Mouse (Mus musculus): ENCODE data around the gene Npy. TPM values are rescaled to one million over a fixed set of nuclear protein-coding genes. Genes with fewer than 3 reads are reported as not detected.
A peak's percentile ranks its signal among the peaks of the same experiment; 100 is the strongest.

The Npy gene
- polyA plus RNA-seq (2015; fragmentation: Nextera tagmentation; extraction: Ambion mirVana) = 2.3 and 4.2 TPM in 2 replicates

GRCm38 (mm10) chr6:49821961-49822870 is at the start of gene Npy:
Npy (plus strand) TSS chr6:49822710.
- Histone ChIP-seq H3K27ac (replicated peaks) (no peak within 1 kb of the TSS), H3K36me3 (no peaks in the 10 kb centered on the region), H3K9ac (peak within 1 kb of the TSS; percentile 73), H3K4me2 (peak within 1 kb of the TSS; percentile 95), H3K4me3 (peak within 1 kb of the TSS; percentile 61), H3K27me3 (replicated peaks) (peaks cover 86% of the 10 kb centered on the region), H3K4me1 (peaks cover 14% of the 10 kb centered on the region), H3K9me3 (no peaks in the 10 kb centered on the region)
- no peak for ATAC-seq (ENCODE audit: extremely low read depth, insufficient number of reproducible peaks, low FRiP score, low TSS enrichment)
- WGBS = under 1% methylated on average over 65 of the region's 66 CpGs

GRCm38 (mm10) chr6:49775006-49775405 is 47.5 kb upstream of the Npy start:
- 54% methylated on average over 8 of the region's 8 CpGs for WGBS
- no peaks in the 10 kb centered on the region for H3K4me1 ChIP-seq
- H3K36me3 ChIP-seq = no peaks in the 10 kb centered on the region
- no peak overlapping the region for H3K9ac ChIP-seq
- no peaks in the 10 kb centered on the region for H3K9me3 ChIP-seq
- H3K4me3 ChIP-seq = no peak overlapping the region
- no peak overlapping the region for H3K27ac ChIP-seq (replicated peaks)
- no peak for ATAC-seq (ENCODE audit: extremely low read depth, insufficient number of reproducible peaks, low FRiP score, low TSS enrichment)
- H3K27me3 ChIP-seq (replicated peaks) = no peaks in the 10 kb centered on the region
- H3K4me2 ChIP-seq = no peak overlapping the region

DNA sequence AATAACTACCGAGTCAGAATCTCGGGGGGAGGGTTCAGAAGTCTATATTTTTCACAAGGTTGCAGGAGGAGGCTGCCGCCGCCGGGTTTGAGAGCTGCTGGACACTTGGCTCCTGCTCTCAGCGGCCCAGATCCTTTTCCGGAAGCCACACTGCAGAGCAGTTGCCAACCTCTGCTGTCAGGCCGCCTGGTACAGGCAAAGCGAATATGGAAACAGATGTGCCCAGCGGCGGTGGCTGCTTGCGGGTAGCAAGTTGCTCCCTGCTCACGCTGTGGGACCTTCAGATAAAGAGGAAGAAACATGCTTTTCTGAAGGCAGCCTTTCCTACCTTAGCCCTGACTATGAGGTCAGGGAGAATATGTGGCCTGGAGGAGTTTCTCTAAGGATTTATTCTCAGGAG is 44.4 kb upstream of the Npy start:
- Histone ChIP-seq H3K27me3 (replicated peaks) (no peaks in the 10 kb centered on the region), H3K4me3 (no peak overlapping the region), H3K36me3 (no peaks in the 10 kb centered on the region), H3K9ac (no peak overlapping the region), H3K27ac (replicated peaks) (no peak overlapping the region), H3K9me3 (no peaks in the 10 kb centered on the region), H3K4me1 (no peaks in the 10 kb centered on the region), H3K4me2 (no peak overlapping the region)
- ATAC-seq (ENCODE audit: extremely low read depth, insufficient number of reproducible peaks, low FRiP score, low TSS enrichment) = no peak
- 62% methylated on average over 13 of the region's 13 CpGs for WGBS

GRCm38 (mm10) chr6:49778729-49779128 is 43.8 kb upstream of the Npy start:
- H3K9me3 ChIP-seq = no peaks in the 10 kb centered on the region
- no peak overlapping the region for H3K4me2 ChIP-seq
- no peak overlapping the region for H3K9ac ChIP-seq
- H3K4me1 ChIP-seq = no peaks in the 10 kb centered on the region
- no peak for ATAC-seq (ENCODE audit: extremely low read depth, insufficient number of reproducible peaks, low FRiP score, low TSS enrichment)
- H3K36me3 ChIP-seq = no peaks in the 10 kb centered on the region
- 87% methylated on average over 9 of the region's 9 CpGs for WGBS
- no peaks in the 10 kb centered on the region for H3K27me3 ChIP-seq (replicated peaks)
- no peak overlapping the region for H3K27ac ChIP-seq (replicated peaks)
- no peak overlapping the region for H3K4me3 ChIP-seq

- no peaks in the 10 kb centered on the region for H3K4me1 ChIP-seq
- H3K27ac ChIP-seq (replicated peaks) = no peak overlapping the region
- H3K9ac ChIP-seq = no peak overlapping the region
- 51% methylated on average over 7 of the region's 7 CpGs for whole genome bisulfite sequencing
- H3K9me3 ChIP-seq = no peaks in the 10 kb centered on the region
- H3K27me3 ChIP-seq (replicated peaks) = no peaks in the 10 kb centered on the region
- H3K4me2 ChIP-seq = no peak overlapping the region
- H3K4me3 ChIP-seq = no peak overlapping the region
- no peak for ATAC-seq (ENCODE audit: extremely low read depth, insufficient number of reproducible peaks, low FRiP score, low TSS enrichment)
- no peaks in the 10 kb centered on the region for H3K36me3 ChIP-seq
Measured at GRCm38 (mm10) chr6:49779606-49780005, 42.9 kb upstream of the Npy start.

GRCm38 (mm10) chr6:49780846-49781400 is 41.6 kb upstream of the Npy start:
- Histone ChIP-seq H3K4me3 (no peak overlapping the region), H3K4me2 (no peak overlapping the region), H3K27ac (replicated peaks) (no peak overlapping the region), H3K9me3 (no peaks in the 10 kb centered on the region), H3K9ac (no peak overlapping the region), H3K4me1 (no peaks in the 10 kb centered on the region), H3K27me3 (replicated peaks) (no peaks in the 10 kb centered on the region), H3K36me3 (no peaks in the 10 kb centered on the region)
- ATAC-seq (ENCODE audit: extremely low read depth, insufficient number of reproducible peaks, low FRiP score, low TSS enrichment) = no peak
- 72% methylated on average over 9 of the region's 9 CpGs for WGBS

GRCm38 (mm10) chr6:49781852-49782251 is 40.7 kb upstream of the Npy start:
- Histone ChIP-seq H3K36me3 (no peaks in the 10 kb centered on the region), H3K27ac (replicated peaks) (no peak overlapping the region), H3K4me2 (no peak overlapping the region), H3K4me3 (no peak overlapping the region), H3K27me3 (replicated peaks) (no peaks in the 10 kb centered on the region), H3K4me1 (no peaks in the 10 kb centered on the region), H3K9me3 (no peaks in the 10 kb centered on the region), H3K9ac (no peak overlapping the region)
- WGBS = 78% methylated on average over 5 of the region's 5 CpGs
- no peak for ATAC-seq (ENCODE audit: extremely low read depth, insufficient number of reproducible peaks, low FRiP score, low TSS enrichment)

- WGBS = 75% methylated on average over 7 of the region's 7 CpGs
Measured at GRCm38 (mm10) chr6:49782679-49783078, 39.8 kb upstream of the Npy start.

GRCm38 (mm10) chr6:49792524-49792923 is 30.0 kb upstream of the Npy start:
- Histone ChIP-seq H3K4me1 (peaks cover 8% of the 10 kb centered on the region), H3K27ac (replicated peaks) (no peak overlapping the region), H3K4me2 (no peak overlapping the region), H3K9ac (no peak overlapping the region), H3K9me3 (no peaks in the 10 kb centered on the region), H3K36me3 (no peaks in the 10 kb centered on the region), H3K27me3 (replicated peaks) (no peaks in the 10 kb centered on the region), H3K4me3 (no peak overlapping the region)
- 80% methylated on average over 12 of the region's 12 CpGs for WGBS
- ATAC-seq (ENCODE audit: extremely low read depth, insufficient number of reproducible peaks, low FRiP score, low TSS enrichment) = no peak

More at GRCm38 (mm10) chr6:49782679-49783078, 39.8 kb upstream of the Npy start:
- H3K9ac ChIP-seq = no peak overlapping the region
- H3K4me2 ChIP-seq = no peak overlapping the region
- H3K27ac ChIP-seq (replicated peaks) = no peak overlapping the region
- H3K4me3 ChIP-seq = no peak overlapping the region
- ATAC-seq (ENCODE audit: extremely low read depth, insufficient number of reproducible peaks, low FRiP score, low TSS enrichment) = no peak
- no peaks in the 10 kb centered on the region for H3K9me3 ChIP-seq
- H3K27me3 ChIP-seq (replicated peaks) = no peaks in the 10 kb centered on the region
- H3K36me3 ChIP-seq = no peaks in the 10 kb centered on the region
- no peaks in the 10 kb centered on the region for H3K4me1 ChIP-seq

DNA sequence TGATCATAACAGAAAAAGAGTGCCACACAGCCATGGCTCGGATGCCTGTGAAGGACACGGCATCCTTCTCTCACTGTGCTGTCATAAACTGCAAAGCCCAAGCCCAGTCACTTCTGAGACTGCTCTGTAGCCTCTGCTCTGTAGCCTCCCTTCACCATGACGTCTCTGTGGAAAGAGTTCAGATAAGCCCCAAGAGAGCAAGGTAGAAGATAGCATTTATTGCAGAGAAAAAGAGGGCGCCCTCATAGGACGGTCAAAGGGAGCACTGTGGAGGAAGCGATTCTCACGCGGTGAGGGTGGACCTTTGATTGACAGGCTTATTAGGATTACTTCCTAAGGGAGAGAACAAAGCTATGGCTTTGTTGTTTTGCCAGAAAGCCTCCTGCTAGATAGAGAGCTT is 18.4 kb upstream of the Npy start:
- 0 out of 2 replicates have a peak, but pooled peaks cover 2% of the 10 kb centered on the region for H3K27me3 ChIP-seq (replicated peaks)
- no peaks in the 10 kb centered on the region for H3K36me3 ChIP-seq
- 39% methylated on average over 8 of the region's 8 CpGs for WGBS
- no peak for ATAC-seq (ENCODE audit: extremely low read depth, insufficient number of reproducible peaks, low FRiP score, low TSS enrichment)
- no peak overlapping the region for H3K4me2 ChIP-seq
- H3K9ac ChIP-seq = no peak overlapping the region
- H3K4me1 ChIP-seq = no peaks in the 10 kb centered on the region
- no peak overlapping the region for H3K27ac ChIP-seq (replicated peaks)
- H3K9me3 ChIP-seq = no peaks in the 10 kb centered on the region
- no peak overlapping the region for H3K4me3 ChIP-seq

GRCm38 (mm10) chr6:49808076-49808475 is 14.4 kb upstream of the Npy start:
- peak overlapping the region; percentile 9; the same call in 1 of the 2 replicates for H3K9ac ChIP-seq
- no peaks in the 10 kb centered on the region for H3K4me1 ChIP-seq
- peaks cover 4% of the 10 kb centered on the region; the same call in 1 of the 2 replicates for H3K27me3 ChIP-seq (replicated peaks)
- no peaks in the 10 kb centered on the region for H3K9me3 ChIP-seq
- ATAC-seq (ENCODE audit: extremely low read depth, insufficient number of reproducible peaks, low FRiP score, low TSS enrichment) = no peak
- peak overlapping the region; percentile 69 for H3K4me2 ChIP-seq
- H3K4me3 ChIP-seq = peak overlapping the region; percentile 41
- WGBS = 19% methylated on average over 13 of the region's 13 CpGs
- no peaks in the 10 kb centered on the region for H3K36me3 ChIP-seq
- no peak overlapping the region for H3K27ac ChIP-seq (replicated peaks)

Data from heart, embryonic 13.5 days (tissue).